Mouse (Mus musculus): ENCODE data around the gene Shisal1.

Shisal1 gene

GRCm38 (mm10) chr15:84372801-84373200 lies 74.1 kb downstream of the Shisal1 start:
- no peak for DNase-seq (ENCODE audit: low spot score)

GRCm38 (mm10) chr15:84367402-84367801 lies 79.5 kb downstream of the Shisal1 start:
- no peak for DNase-seq (ENCODE audit: low spot score)

GRCm38 (mm10) chr15:84366574-84366989 lies 80.3 kb downstream of the Shisal1 start:
- DNase-seq (ENCODE audit: low spot score) = no peak

GRCm38 (mm10) chr15:84365675-84366381 lies 81.1 kb downstream of the Shisal1 start:
- no peak for DNase-seq (ENCODE audit: low spot score)

- DNase-seq (ENCODE audit: low spot score) = no peak
Measured at GRCm38 (mm10) chr15:84364746-84365145, 82.2 kb downstream of the Shisal1 start.

- DNase-seq (ENCODE audit: low spot score) = no peak
Measured at GRCm38 (mm10) chr15:84355081-84355480, 91.8 kb downstream of the Shisal1 start.

GRCm38 (mm10) chr15:84351915-84352844 lies 94.7 kb downstream of the Shisal1 start:
- no peak for DNase-seq (ENCODE audit: low spot score)

- no peak for DNase-seq (ENCODE audit: low spot score)
Measured at GRCm38 (mm10) chr15:84351342-84351741, 95.6 kb downstream of the Shisal1 start.

GRCm38 (mm10) chr15:84349915-84350738 lies 96.8 kb downstream of the Shisal1 start:
- no peak for DNase-seq (ENCODE audit: low spot score)

- no peak for DNase-seq (ENCODE audit: low spot score)
Measured at GRCm38 (mm10) chr15:84348769-84349168, 98.1 kb downstream of the Shisal1 start.

GRCm38 (mm10) chr15:84340926-84341325 lies 106.0 kb downstream of the Shisal1 start:
- no peak for DNase-seq (ENCODE audit: low spot score)

GRCm38 (mm10) chr15:84337599-84337998 lies 109.3 kb downstream of the Shisal1 start:
- DNase-seq (ENCODE audit: low spot score) = no peak

- DNase-seq (ENCODE audit: low spot score) = no peak
Measured at GRCm38 (mm10) chr15:84336281-84336817, 110.5 kb downstream of the Shisal1 start.

GRCm38 (mm10) chr15:84331066-84331612 lies 115.8 kb downstream of the Shisal1 start:
- no peak for DNase-seq (ENCODE audit: low spot score)

GRCm38 (mm10) chr15:84329940-84330339 lies 117.0 kb downstream of the Shisal1 start:
- DNase-seq (ENCODE audit: low spot score) = no peak
